Mouse (Mus musculus): ENCODE results near the gene Hacd3.

DNA sequence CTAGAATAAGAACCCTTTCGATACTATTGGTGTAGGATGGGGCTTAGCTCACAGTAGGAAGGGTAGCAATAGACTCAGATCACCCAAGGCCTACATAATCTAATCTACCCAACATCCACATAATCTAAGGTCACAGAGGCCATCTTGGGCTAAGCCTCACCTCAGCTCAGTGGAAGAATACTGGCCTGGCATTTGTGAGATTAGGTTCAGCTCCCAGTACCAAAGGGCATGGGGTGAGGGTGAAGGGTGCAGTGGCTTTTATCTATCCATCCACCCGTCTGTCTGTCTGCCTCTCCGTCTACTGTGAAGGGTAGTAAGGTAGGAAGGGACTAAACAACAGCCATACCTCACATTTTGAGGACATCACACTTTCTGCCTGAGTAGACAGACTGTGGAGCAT lies 49.1 kb upstream of the Hacd3 start:
- TF ChIP-seq TAL1 (IDR thresholded peaks at IDR 0.05; ENCODE audit: low read length) = peak; percentile 65
- peak; percentile 56 for TF ChIP-seq GATA1 (IDR thresholded peaks at IDR 0.05; ENCODE audit: low read length)
